Mouse (Mus musculus) limb, embryonic 12.5 days (tissue): ENCODE results near the gene Grpel1. TPM values are rescaled to one million over a fixed set of nuclear protein-coding genes. Genes with fewer than 3 reads are reported as not detected.

Experiments used
- ATAC-seq: fragments of 200-750 bp; cut with Nextera tagmentation; 2 replicates; pipeline ENCODE4 v1.8.0; 2017; ENCODE audit warnings: low read depth, moderate TSS enrichment; ENCODE audit not compliant: insufficient number of reproducible peaks, insufficient read depth, low FRiP score, low TSS enrichment
- H3K27ac ChIP-seq: fragments of 300-500 bp; sonication (generic); 2 replicates; pipeline ENCODE4 v1.5.1; 2016; ENCODE audit warnings: mild to moderate bottlenecking, moderate library complexity
- H3K27me3 ChIP-seq: fragments of 300-500 bp; sonication (generic); 2 replicates; pipeline ENCODE4 v1.6.1; 2016; ENCODE audit warnings: mild to moderate bottlenecking, moderate library complexity
- H3K36me3 ChIP-seq: fragments of 300-500 bp; sonication (generic); 2 replicates; pipeline ENCODE4 v1.6.1; 2016; ENCODE audit warnings: mild to moderate bottlenecking, moderate library complexity
- H3K4me1 ChIP-seq: fragments of 300-500 bp; sonication (generic); replicated peaks from 2 replicates; pipeline ENCODE4 v1.6.1; 2016
- H3K4me2 ChIP-seq: fragments of 300-500 bp; sonication (generic); 2 replicates; pipeline ENCODE4 v1.6.1; 2016; ENCODE audit warnings: mild to moderate bottlenecking, moderate library complexity
- H3K4me3 ChIP-seq: fragments of 300-500 bp; sonication (generic); replicated peaks from 2 replicates; pipeline ENCODE4 v1.5.1; 2016; ENCODE audit warnings: mild to moderate bottlenecking
- H3K9ac ChIP-seq: fragments of 300-500 bp; sonication (generic); replicated peaks from 2 replicates; pipeline ENCODE4 v1.6.1; 2016; ENCODE audit warnings: mild to moderate bottlenecking, moderate library complexity
- H3K9me3 ChIP-seq: fragments of 300-500 bp; sonication (generic); 2 replicates; pipeline ENCODE4 v1.6.1; 2016; ENCODE audit warnings: mild to moderate bottlenecking, moderate library complexity
- WGBS: fragments of 180-500 bp; shearing (Covaris S2); methylation state at CpG from one replicate; pipeline ENCODE4 v1.1.7; 2016; 5-methylcytosine and 5-hydroxymethylcytosine counted together
- polyA plus RNA-seq: library from polyadenylated mRNA; unstranded; fragments of >200 nt; fragmentation: Nextera tagmentation; extraction: Ambion mirVana; gene quantifications from 2 replicates; pipeline ENCODE4 v1.2.1, GENCODE M21; 2016

Gene Grpel1
- polyA plus RNA-seq, 1 experiment from 2014 or later: 48.8 TPM

GRCm38 (mm10) chr5:36515126-36515525 is 50.3 kb downstream of the Grpel1 start:
- H3K4me2 ChIP-seq: no peak overlapping the region
- no peak overlapping the region for H3K27ac ChIP-seq
- H3K27me3 ChIP-seq: no peaks in the 10 kb centered on the region
- no peaks in the 10 kb centered on the region for H3K9me3 ChIP-seq
- no peaks in the 10 kb centered on the region for H3K4me1 ChIP-seq
- no peak overlapping the region for H3K9ac ChIP-seq
- no peak overlapping the region for H3K4me3 ChIP-seq
- ATAC-seq: no peak
- peaks cover 95% of the 10 kb centered on the region for H3K36me3 ChIP-seq
- WGBS: 97% methylated on average over 1 of the region's 1 CpGs

- peaks cover 95% of the 10 kb centered on the region for H3K36me3 ChIP-seq
- H3K27me3 ChIP-seq: no peaks in the 10 kb centered on the region
- no peaks in the 10 kb centered on the region for H3K9me3 ChIP-seq
- no peak overlapping the region for H3K4me3 ChIP-seq
- no peak overlapping the region for H3K27ac ChIP-seq
- no peak overlapping the region for H3K4me2 ChIP-seq
- 87% methylated on average over 5 of the region's 5 CpGs for WGBS
- no peaks in the 10 kb centered on the region for H3K4me1 ChIP-seq
- no peak overlapping the region for H3K9ac ChIP-seq
- ATAC-seq: no peak
Measured at GRCm38 (mm10) chr5:36515558-36515957, 50.8 kb downstream of the Grpel1 start.

GRCm38 (mm10) chr5:36517596-36517995 is 52.8 kb downstream of the Grpel1 start:
- Histone ChIP-seq H3K27me3 (no peaks in the 10 kb centered on the region), H3K4me3 (no peak overlapping the region), H3K9ac (no peak overlapping the region), H3K4me1 (no peaks in the 10 kb centered on the region), H3K9me3 (no peaks in the 10 kb centered on the region), H3K27ac (no peak overlapping the region), H3K36me3 (peaks cover 94% of the 10 kb centered on the region), H3K4me2 (no peak overlapping the region)
- WGBS: 74% methylated on average over 3 of the region's 3 CpGs
- ATAC-seq: no peak

- WGBS: 84% methylated on average over 3 of the region's 3 CpGs
- no peaks in the 10 kb centered on the region for H3K4me1 ChIP-seq
- H3K27me3 ChIP-seq: no peaks in the 10 kb centered on the region
- ATAC-seq: no peak
- peaks cover 95% of the 10 kb centered on the region for H3K36me3 ChIP-seq
- no peaks in the 10 kb centered on the region for H3K9me3 ChIP-seq
- H3K4me2 ChIP-seq: no peak overlapping the region
- no peak overlapping the region for H3K27ac ChIP-seq
- H3K9ac ChIP-seq: no peak overlapping the region
- H3K4me3 ChIP-seq: no peak overlapping the region
Measured at GRCm38 (mm10) chr5:36519751-36520150, 55.0 kb downstream of the Grpel1 start.

GRCm38 (mm10) chr5:36522782-36523181 is 58.0 kb downstream of the Grpel1 start:
- H3K4me3 ChIP-seq: no peak overlapping the region
- H3K4me1 ChIP-seq: no peaks in the 10 kb centered on the region
- no peak overlapping the region for H3K4me2 ChIP-seq
- no peaks in the 10 kb centered on the region for H3K27me3 ChIP-seq
- H3K36me3 ChIP-seq: peaks cover 69% of the 10 kb centered on the region
- no peak overlapping the region for H3K27ac ChIP-seq
- ATAC-seq: no peak
- H3K9ac ChIP-seq: no peak overlapping the region
- WGBS: 85% methylated on average over 2 of the region's 2 CpGs
- H3K9me3 ChIP-seq: no peaks in the 10 kb centered on the region

GRCm38 (mm10) chr5:36523219-36523703 is 58.5 kb downstream of the Grpel1 start:
- H3K27ac ChIP-seq: no peak overlapping the region
- H3K9ac ChIP-seq: no peak overlapping the region
- H3K36me3 ChIP-seq: peaks cover 64% of the 10 kb centered on the region
- no peak for ATAC-seq
- no peak overlapping the region for H3K4me2 ChIP-seq
- 89% methylated on average over 5 of the region's 5 CpGs for WGBS
- no peaks in the 10 kb centered on the region for H3K9me3 ChIP-seq
- H3K4me3 ChIP-seq: no peak overlapping the region
- no peaks in the 10 kb centered on the region for H3K27me3 ChIP-seq
- no peaks in the 10 kb centered on the region for H3K4me1 ChIP-seq

Other genes with a start within 250 kb of the Grpel1 start
- gene Sorcs2, start 66.9 kb upstream of the Grpel1 start, polyA plus RNA-seq: 16.9 and 18.1 TPM in 2 replicates
- gene Tada2b, start 19.3 kb downstream of the Grpel1 start, polyA plus RNA-seq: 1.8 and 2.0 TPM in 2 replicates
- gene Ccdc96, start 19.6 kb downstream of the Grpel1 start, polyA plus RNA-seq: 0.41 TPM in 2 replicates
- gene Tbc1d14, start 128.3 kb downstream of the Grpel1 start, polyA plus RNA-seq: 40.1 and 42.3 TPM in 2 replicates
- 26.9 and 28.6 TPM in 2 replicates for gene D5Ertd579e, start 231.0 kb downstream of the Grpel1 start, polyA plus RNA-seq